Mouse (Mus musculus): ENCODE results near the gene Pik3r2.

DNA sequence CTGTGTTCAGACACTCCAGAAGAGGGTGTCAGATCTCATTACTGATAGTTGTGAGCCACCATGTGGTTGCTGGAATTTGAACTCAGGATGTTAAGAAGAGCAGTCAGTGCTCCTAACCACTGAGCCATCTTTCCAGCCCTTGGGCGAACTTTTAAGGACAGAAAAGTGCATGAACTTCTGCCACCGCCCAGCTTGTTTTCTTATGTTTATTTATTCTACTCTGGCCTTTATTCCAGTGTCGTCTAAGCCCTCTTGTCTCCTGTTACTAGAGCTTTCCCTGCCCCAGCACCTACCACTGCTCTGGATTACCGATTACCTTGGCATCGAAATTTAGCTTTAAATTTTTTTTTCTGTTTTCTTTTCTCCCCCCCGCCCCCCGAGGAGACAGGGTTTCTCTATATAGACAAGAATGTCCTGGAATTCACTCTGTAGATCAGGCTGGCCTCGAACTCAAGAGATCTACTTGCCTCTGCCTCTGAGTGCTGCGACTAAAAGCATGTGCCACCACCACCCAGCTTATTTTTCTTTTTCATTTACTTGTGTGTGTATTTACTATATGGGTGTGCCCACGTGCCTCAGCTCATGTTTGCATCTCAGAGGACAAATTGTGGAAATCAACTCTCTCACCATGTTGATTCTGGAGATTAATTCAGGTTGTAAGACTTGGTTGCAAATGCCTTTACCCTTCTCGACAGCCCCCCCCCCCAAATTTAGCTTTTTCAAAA is 26.4 kb upstream of the Pik3r2 start:
- TF ChIP-seq CTCF (IDR thresholded peaks at IDR 0.05; ENCODE audit: extremely low read depth, insufficient read depth, insufficient read length, insufficient replicate concordance) = no peak
- TF ChIP-seq POLR2A (IDR thresholded peaks at IDR 0.05; ENCODE audit: low read depth, low read length) = no peak

All from spleen, adult 2 months (tissue).